Comparison of ENCODE assay signal across 9 mouse cellular contexts in genomic region chr16:42339512-42339911, GRCm38 (mm10). TPM values are rescaled to one million over a fixed set of nuclear protein-coding genes. Genes with fewer than 3 reads are reported as not detected.
DNase-seq lines count a peak whose midpoint lies in the region; ATAC-seq lines count a peak whose summit lies in the region.
"Had no signal": no experiment of that assay in that cellular context is flagged by ENCODE, and none has a peak within 500 bp of the region (broad histone marks: within the 10 kb centered on the region; RNA-seq: fewer than 3 reads in every experiment).

No protein-coding gene starts in this region.

- DNase-seq in heart, embryonic 10.5 days (ENCODE audit: low spot score): no peak
- no peak for DNase-seq in heart, postnatal 36 days
- peak; percentile 36 for DNase-seq in MN1 (ENCODE audit: low spot score)
- DNase-seq in forebrain, embryonic 11.5 days (ENCODE audit: low spot score): peak; percentile 54
- DNase-seq in liver, embryonic 13.5 days: no peak
- DNase-seq in spleen, adult 12 weeks (ENCODE audit: low spot score): no peak
- DNase-seq in frontal cortex, postnatal 10 days (ENCODE audit: low spot score in 2 of 2): no peak

- no peaks in the 10 kb centered on the region for H3K36me3 ChIP-seq in heart, embryonic 10.5 days
- no peaks in the 10 kb centered on the region for H3K36me3 ChIP-seq in forebrain, embryonic 11.5 days (ENCODE audit: control insufficient read depth, insufficient read depth, low read length)
- no peaks in the 10 kb centered on the region for H3K36me3 ChIP-seq in liver, embryonic 13.5 days
- H3K36me3 ChIP-seq in stomach, embryonic 16.5 days (ENCODE audit: control insufficient read depth, insufficient read depth, low read length): no peaks in the 10 kb centered on the region

- H3K4me3 ChIP-seq in heart, embryonic 10.5 days: peak overlapping the region; percentile 59
- peak overlapping the region; percentile 43 for H3K4me3 ChIP-seq in forebrain, embryonic 11.5 days (ENCODE audit: low read depth, low read length)
- no peak overlapping the region for H3K4me3 ChIP-seq in liver, embryonic 13.5 days (replicated peaks)
- H3K4me3 ChIP-seq in stomach, embryonic 16.5 days (replicated peaks; ENCODE audit: low read length): peak overlapping the region; percentile 34
- H3K4me3 ChIP-seq: erythroblast, embryonic 14.5 days had no signal

- H3K9ac ChIP-seq in forebrain, embryonic 11.5 days (ENCODE audit: low read length): peak overlapping the region; percentile 57; the same call in 1 of the 2 replicates
- no peak overlapping the region for H3K9ac ChIP-seq in liver, embryonic 13.5 days
- H3K9ac ChIP-seq in stomach, embryonic 16.5 days (ENCODE audit: low read length): peak overlapping the region; percentile 52; the same call in 1 of the 2 replicates

- H3K4me1 ChIP-seq in heart, embryonic 10.5 days: peaks cover 15% of the 10 kb centered on the region
- peaks cover 5% of the 10 kb centered on the region; the same call in 1 of the 2 replicates for H3K4me1 ChIP-seq in forebrain, embryonic 11.5 days (replicated peaks; ENCODE audit: control insufficient read depth, insufficient read depth, low read length)
- H3K4me1 ChIP-seq in liver, embryonic 13.5 days (replicated peaks): no peaks in the 10 kb centered on the region
- no peaks in the 10 kb centered on the region for H3K4me1 ChIP-seq in stomach, embryonic 16.5 days (ENCODE audit: control insufficient read depth, insufficient read depth, low read length)

- H3K9me3 ChIP-seq in heart, embryonic 10.5 days: no peaks in the 10 kb centered on the region
- no peaks in the 10 kb centered on the region for H3K9me3 ChIP-seq in forebrain, embryonic 11.5 days (ENCODE audit: control insufficient read depth, low read length)
- H3K9me3 ChIP-seq in liver, embryonic 13.5 days (replicated peaks): no peaks in the 10 kb centered on the region
- no peaks in the 10 kb centered on the region for H3K9me3 ChIP-seq in stomach, embryonic 16.5 days (replicated peaks; ENCODE audit: control insufficient read depth, low read length)

- intact Hi-C loops in heart, postnatal 36 days (cut with DNase I): no loop called here

- peak; percentile 35; the same call in 1 of the 2 replicates for ATAC-seq in forebrain, embryonic 11.5 days (replicated peaks; ENCODE audit: low FRiP score)
- no peak for ATAC-seq in liver, embryonic 13.5 days (ENCODE audit: low read depth)
- ATAC-seq in stomach, embryonic 16.5 days (ENCODE audit: insufficient read depth, low FRiP score): 0 out of 2 replicates have a peak, but pooled peaks have one; percentile 25

- H3K27ac ChIP-seq in heart, embryonic 10.5 days: peak overlapping the region; percentile 70
- 0 out of 2 replicates have a peak overlapping the region, but pooled peaks have one; percentile 18 for H3K27ac ChIP-seq in forebrain, embryonic 11.5 days (ENCODE audit: low read depth, low read length)
- no peak overlapping the region for H3K27ac ChIP-seq in liver, embryonic 13.5 days
- H3K27ac ChIP-seq in stomach, embryonic 16.5 days (ENCODE audit: low read length): no peak overlapping the region

- WGBS in heart, embryonic 10.5 days: 0% methylated on average over 10 of the region's 10 CpGs
- WGBS in forebrain, embryonic 11.5 days: 1% methylated on average over 10 of the region's 10 CpGs
- WGBS in liver, embryonic 13.5 days (ENCODE audit: insufficient replicate concordance): 2% methylated on average over 10 of the region's 10 CpGs
- under 1% methylated on average over 10 of the region's 10 CpGs for WGBS in stomach, embryonic 16.5 days

- peaks cover 4% of the 10 kb centered on the region; the same call in 1 of the 2 replicates for H3K27me3 ChIP-seq in heart, embryonic 10.5 days (ENCODE audit: insufficient read depth, poor library complexity, severe bottlenecking)
- no peaks in the 10 kb centered on the region for H3K27me3 ChIP-seq in forebrain, embryonic 11.5 days (ENCODE audit: control insufficient read depth, insufficient read depth, low read length)
- H3K27me3 ChIP-seq in liver, embryonic 13.5 days: peaks cover 11% of the 10 kb centered on the region
- no peaks in the 10 kb centered on the region for H3K27me3 ChIP-seq in stomach, embryonic 16.5 days (ENCODE audit: control insufficient read depth, insufficient read depth, low read length)

- H3K4me2 ChIP-seq in forebrain, embryonic 11.5 days (ENCODE audit: low read depth, low read length, severe bottlenecking): peak overlapping the region; percentile 69
- peak overlapping the region; percentile 21 for H3K4me2 ChIP-seq in liver, embryonic 13.5 days
- H3K4me2 ChIP-seq in stomach, embryonic 16.5 days (ENCODE audit: low read depth, low read length): peak overlapping the region; percentile 60

RNA-seq across cellular contexts. Expression of gene Gap43, which starts 0.9 kb away (rescaled TPM):
- polyA plus RNA-seq in heart, embryonic 10.5 days (2016; fragmentation: Nextera tagmentation; extraction: Ambion mirVana): 30.0 and 37.1 TPM in 2 replicates
- total RNA-seq in heart, postnatal 36 days (2021): under 1 TPM; 0.24 to 0.78 TPM
- 106 and 111 TPM in 2 replicates for polyA plus RNA-seq in forebrain, embryonic 11.5 days (2014; fragmentation: Nextera tagmentation; extraction: Ambion mirVana)
- 5.1 and 5.4 TPM in 2 replicates for polyA plus RNA-seq in liver, embryonic 13.5 days (2015; fragmentation: Nextera tagmentation; extraction: Ambion mirVana)
- polyA plus RNA-seq in stomach, embryonic 16.5 days (2015; fragmentation: Nextera tagmentation; extraction: Ambion mirVana): 57.3 and 59.3 TPM in 2 replicates

Comparison
In these comparisons a context has a peak if more than half of its experiments do, and no peak if none do; other contexts are left out.
1. DNase-seq: peak in MN1 (single experiment) and forebrain, embryonic 11.5 days (single experiment); none in heart, embryonic 10.5 days (single experiment), heart, postnatal 36 days (0 of 2), liver, embryonic 13.5 days (single experiment), spleen, adult 12 weeks (single experiment) and frontal cortex, postnatal 10 days (0 of 2).
2. H3K27ac ChIP-seq: peak in heart, embryonic 10.5 days (single experiment) and forebrain, embryonic 11.5 days (single experiment); none in liver, embryonic 13.5 days (single experiment) and stomach, embryonic 16.5 days (single experiment).
3. Peak in every context shown above with its lines, with median percentiles within 50 percentile points of each other: H3K4me2 ChIP-seq.